Mouse (Mus musculus): ENCODE data around the gene Gm20388.

Gm20388 gene

DNA sequence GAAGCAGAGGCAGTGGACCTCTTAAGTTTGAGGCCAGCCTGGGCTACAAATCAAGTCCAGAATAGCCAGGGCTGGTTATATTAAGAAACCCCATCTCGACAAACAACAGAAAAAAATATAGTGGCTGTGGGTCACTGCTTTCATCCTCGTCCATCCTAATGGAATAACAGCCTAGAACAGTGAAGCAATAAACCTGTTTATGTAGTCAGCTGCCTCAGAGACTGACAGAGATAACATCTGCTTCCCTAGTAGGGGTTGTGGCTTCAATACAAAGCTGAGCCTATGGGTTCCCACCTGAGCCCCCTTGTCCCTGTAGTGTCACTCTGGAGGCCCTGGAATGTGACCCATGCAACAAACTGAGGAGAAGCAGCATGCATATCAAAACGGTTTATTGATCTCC is 2663.6 kb downstream of the Gm20388 start:
- in situ Hi-C loops (cut with MboI) = no loop called here

DNA sequence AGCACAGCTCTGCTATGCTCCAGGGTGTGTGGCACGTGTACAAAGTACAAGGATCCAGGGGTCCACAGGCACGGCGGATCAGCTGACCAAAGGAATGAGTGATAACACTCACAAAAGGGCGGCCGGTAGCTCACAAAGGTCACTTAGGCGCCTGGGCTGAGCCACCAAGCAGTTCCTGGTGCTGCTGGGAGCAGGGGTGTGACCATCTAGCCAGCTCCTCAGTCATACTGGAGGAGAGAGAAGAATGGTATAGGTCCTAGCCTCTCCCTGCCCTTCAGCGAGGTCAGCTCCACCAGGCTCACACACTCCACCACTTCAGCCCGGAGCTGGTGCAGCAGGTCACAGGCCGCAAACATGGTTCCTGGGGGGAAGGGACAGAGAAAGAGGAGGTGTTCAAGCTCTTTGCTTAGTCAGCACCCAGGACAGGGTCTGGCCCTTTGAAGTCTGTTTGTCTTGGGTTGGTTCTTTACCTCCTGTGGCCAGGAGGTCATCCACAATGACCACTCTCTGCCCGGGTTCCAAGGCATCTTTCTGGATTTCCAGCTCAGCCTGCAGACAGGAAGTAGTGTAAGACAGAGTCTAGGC is 2664.1 kb downstream of the Gm20388 start:
- in situ Hi-C loops (cut with MboI) = no loop called here

DNA sequence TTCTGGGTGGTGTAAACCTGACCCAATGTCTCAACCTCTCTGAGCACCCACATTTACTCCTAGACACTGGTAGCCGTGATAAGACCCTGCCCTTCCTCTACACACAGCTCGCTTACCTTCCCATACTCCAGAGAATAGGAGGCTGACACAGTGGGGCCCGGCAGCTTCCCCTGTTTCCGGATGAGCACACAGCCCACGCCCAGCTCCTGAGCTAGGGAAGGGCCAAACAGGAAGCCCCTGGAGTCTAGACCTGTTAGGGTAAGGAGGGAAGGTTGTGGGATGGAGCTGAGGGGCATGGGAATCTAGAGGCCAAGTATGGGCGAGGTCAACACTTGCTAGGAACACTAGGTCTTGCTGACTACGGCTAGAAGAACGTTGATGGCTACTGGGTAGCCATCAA is 2664.6 kb downstream of the Gm20388 start:
- in situ Hi-C loops (cut with MboI) = no loop called here

DNA sequence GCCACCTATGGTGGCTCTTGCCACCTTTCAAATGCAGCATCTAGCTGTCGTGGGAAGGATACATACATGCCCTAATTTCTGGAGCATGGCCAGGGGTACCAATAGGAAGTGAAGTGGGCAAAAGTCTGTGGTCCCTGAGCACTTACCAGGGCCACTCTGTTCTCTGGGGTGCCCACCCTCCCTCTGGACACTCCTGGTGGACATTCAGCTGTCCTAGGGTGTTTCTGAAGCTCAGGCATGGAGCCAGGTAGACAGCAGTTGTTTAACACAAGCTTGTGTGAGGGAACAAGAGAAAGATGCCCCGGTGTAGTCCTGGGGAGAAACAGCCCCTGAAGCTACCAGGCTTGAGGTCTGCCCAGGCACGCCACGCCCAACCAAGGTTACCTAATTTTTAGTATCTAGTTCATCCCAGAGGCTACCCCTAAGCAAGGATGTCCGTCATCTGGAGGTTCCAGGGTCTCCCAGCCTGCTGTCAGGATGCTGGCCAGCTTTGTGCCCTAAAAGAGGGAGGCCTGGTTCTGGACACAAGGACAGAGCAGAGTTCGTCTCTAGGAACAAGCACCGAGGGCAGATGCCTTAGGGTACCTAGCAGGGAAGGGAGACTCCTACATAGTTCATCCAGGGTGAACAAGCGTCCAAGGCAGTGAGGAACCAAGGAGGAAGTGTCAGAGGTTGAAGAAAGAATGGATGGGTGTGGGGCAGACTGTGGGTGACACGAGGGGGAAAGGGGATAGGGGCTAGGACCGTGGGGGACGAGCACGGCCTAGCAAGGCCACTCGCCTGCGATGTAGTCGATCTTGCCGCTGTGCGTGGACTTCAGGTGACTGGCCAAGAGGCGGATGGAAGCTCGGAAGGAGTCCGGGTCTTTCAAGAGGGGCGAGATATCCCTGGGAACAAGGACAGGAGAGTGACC is 2665.3 kb downstream of the Gm20388 start:
- in situ Hi-C loops (cut with MboI) = no loop called here

DNA sequence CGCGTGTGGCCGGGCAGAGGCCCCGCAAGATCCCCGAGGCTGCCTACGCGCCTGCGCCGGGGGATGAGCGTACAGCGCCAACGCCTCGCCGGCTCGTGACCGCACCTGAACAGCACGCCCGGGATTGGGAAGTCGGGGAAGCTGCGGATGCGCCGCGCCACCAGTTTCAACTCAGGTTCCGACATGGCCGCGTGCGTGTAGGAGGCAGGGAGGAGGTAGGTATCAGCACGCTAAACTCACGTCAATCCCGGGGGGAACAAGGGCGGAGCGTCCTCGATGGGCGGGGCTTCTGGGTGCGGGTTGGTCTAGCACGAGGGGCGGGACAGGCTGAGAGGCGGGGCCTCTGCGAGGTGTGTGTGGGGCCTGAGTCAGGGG is 2666.0 kb downstream of the Gm20388 start, which contains the start of gene Aprt:
Gene Aprt (minus strand): TSS at position 262 of the 375 bp plus-strand sequence.
- in situ Hi-C loops (cut with MboI) = no loop called here

DNA sequence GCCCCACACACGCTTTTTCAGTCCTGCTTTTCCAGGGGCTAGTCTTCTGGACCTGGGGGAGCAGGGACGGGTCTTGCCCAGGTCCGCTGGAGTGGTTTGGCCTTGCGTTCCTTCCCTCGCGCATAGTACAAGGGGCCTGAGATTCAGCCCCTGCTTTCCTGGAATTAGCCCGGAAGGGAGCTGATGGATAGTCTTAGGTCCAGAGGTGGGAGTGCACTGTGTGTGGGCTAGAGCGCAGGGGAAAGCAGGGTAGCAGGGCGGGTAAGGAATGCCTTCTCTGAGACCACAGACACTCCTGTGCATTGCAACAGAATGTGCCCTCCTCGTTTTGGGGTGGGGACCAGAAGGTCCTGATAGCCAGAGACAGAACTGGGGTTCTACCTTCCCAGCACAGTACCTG is 2666.5 kb downstream of the Gm20388 start:
- in situ Hi-C loops (cut with MboI) = no loop called here

DNA sequence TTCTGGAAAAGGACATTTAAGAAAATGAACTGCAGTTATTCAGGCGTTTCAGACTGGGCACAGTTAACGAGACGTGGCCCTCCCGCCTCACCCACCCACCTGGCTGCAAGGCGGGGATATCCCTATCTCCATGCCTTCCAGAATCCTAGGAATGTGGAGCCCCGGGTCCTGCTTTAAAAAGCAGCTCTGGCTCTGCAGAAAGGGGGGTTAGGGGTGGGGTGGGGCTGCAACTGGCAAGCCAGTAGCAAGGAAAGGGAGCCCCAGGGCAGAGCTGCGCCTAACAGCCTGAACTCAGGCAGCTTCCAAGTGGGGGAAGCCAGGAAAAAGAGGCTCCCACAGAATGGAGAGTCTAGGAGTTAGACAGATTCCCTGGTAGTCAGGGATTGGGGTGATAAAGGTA is 2668.6 kb downstream of the Gm20388 start:
- in situ Hi-C loops (cut with MboI) = no loop called here

DNA sequence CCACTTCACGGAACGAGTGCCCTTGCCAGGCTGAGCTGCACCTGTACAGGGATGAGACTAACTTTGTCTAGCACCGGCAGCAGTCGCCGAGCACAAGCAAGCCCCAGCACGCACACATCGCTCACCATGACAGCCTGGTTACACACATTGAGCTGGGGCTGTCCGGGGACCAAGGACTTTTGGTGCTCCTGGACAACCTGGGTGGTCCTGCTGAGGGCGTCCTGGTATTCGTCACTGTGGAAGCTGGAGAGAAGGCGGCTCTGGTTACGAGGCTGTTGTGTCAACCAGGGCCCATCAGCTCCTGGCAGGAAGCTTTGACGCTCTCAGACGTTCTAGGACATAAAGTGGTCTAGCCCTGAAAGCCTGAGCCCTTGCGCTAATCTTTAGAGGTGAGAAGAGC is 2670.3 kb downstream of the Gm20388 start:
- in situ Hi-C loops (cut with MboI) = no loop called here

DNA sequence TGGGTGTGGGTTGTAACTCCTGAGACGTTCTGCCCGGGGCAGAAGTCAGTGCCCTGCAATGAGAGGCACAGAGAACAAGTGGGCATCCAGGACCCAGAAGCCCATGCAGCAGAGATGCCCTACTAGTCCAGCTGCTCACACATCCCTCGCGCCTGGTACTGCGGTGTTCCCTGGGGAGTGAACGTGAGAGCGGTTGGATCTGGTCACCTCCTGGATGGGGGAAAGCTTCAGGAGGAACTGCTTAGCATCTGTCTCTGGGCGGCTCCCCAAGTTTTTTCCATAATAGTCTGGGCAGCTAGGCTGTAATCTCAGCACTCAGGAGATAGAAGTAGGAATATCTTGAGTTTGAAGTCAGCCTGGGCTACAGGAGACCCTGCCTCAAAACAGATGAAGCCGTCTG is 2674.3 kb downstream of the Gm20388 start:
- in situ Hi-C loops (cut with MboI) = no loop called here

DNA sequence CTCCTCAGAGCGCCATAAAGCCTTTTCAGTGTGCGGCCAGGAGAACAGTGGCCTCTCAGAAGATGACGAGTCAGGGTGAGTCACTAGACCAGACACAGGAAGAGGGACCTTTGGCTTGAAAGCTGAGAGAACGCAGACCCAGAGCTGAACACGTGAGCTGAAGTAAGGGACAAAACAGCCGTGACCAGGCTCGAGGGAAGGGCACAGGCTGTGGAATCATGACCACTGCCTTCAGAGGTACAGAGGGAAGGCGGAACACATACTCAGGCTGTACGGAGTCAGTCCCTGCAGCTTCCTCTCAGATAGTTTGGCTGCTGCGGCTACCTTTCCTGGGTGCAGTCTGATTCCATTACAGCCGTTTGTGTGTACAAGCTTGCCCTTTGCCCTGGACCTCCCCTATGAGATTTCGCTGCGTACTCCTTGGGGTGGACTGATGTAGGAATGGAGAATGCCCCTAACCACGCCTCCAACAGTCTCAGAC is 2674.8 kb downstream of the Gm20388 start:
- in situ Hi-C loops (cut with MboI) = no loop called here

DNA sequence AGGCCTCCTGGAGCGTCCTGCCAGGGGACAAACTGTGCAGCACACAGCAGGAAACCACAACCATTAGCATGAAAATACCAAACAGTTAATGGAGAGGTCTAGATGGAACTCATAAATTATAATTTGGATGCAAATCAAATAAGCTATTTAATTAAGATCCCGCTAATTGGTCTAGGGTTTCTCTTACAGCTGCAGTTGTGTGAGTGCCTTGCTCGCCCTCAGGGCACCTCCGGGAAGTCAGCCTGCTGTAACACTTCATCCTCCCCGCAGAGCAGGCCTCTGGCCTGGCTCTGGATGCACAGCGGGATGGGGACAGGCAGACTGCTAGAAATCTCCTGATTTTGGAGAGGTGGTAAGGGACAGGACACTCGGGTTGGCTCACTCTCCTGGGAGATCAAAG is 2675.5 kb downstream of the Gm20388 start:
- in situ Hi-C loops (cut with MboI) = no loop called here

DNA sequence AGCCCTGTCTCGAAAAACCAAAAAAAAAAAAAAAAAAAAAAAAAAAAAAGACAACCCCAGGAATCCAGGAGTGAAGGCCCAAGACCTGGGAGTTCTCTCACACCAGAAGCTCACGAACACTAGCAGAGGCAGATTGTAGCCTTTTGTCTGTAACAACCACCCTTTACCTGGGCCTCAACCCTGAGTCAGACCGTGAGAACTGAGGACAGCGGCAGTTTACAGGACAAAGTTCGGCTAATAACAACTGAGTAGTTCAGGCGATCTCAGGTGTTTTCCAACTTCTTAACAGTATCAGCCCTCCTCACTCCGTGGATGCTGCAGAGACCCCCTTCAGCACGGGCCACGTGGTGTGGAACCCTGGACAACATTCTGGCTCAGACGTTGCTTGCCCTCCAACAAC is 2676.1 kb downstream of the Gm20388 start:
- in situ Hi-C loops (cut with MboI) = no loop called here

DNA sequence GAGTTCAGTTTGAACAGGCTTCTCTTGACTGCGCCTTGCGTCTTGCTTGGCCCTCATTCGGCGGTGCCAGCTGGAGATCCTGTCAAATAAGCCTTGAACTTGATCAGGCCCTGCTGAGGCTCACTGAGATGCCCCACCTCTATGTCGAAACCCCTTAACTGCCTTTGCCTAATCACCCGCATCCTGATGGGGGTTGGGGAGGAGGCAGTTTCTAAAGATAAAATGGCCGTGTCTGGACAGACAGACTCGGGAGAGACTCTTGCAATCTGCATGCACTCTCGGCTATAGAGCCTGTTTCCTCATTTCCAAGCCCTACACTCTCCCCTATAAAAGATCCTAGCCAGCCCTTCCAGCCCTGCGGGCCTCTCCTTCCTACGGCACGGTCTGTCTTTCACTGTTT is 2682.6 kb downstream of the Gm20388 start:
- in situ Hi-C loops (cut with MboI) = no loop called here

DNA sequence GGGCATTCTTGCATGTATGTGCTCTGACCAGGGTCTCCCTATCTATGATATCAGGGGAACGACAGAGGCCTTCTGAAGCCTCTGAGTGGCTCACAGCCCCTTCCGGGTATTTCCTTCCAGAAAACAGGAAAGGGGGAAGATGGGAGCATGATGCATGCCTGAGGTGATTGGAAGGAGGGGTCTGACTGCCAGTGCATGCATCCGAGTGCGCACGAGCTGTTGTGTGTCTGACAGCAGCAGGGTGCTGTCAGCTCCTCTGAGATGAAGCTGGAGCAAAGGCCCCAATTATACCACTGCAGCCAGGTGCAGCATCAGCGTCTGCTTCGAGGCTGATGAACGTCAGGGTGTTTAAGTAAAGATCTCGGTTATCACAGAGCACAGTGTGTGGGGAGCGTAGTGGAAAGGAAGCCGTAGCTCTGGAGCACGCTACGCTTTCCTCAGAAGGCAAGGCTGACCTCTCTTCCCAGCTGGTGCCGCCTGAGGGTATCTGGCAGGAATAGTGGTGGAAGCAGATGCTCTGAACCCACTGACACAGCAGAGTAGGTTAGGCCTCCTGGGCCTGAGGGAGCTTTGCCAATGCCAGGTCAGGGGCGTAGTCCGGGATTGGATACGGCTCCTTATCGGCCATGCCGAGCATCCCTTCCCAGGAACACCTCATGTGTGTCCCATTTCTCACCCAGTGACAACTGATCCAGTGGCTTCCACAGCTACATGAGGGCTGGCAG is 2683.3 kb downstream of the Gm20388 start:
- in situ Hi-C loops (cut with MboI) = no loop called here

DNA sequence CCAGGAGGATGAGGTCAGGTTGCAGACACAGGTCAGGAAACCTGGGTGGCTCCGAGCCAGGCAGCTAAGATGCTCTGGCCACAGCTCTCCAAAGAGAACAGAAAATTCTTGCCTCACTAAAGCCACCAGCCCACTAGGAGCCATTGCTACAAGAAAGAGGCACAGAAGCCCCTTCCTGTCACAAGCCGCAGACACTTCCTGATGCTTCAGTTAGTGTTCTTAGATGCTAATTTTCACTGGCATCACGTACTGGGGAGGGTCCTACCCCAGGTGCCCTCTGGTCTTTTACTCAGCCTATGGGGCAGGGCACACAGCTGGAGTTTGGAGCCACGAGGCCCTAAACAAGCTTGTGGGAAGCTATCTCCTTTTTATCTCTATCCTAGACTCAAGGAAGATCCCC is 2685.4 kb downstream of the Gm20388 start:
- in situ Hi-C loops (cut with MboI) = no loop called here

DNA sequence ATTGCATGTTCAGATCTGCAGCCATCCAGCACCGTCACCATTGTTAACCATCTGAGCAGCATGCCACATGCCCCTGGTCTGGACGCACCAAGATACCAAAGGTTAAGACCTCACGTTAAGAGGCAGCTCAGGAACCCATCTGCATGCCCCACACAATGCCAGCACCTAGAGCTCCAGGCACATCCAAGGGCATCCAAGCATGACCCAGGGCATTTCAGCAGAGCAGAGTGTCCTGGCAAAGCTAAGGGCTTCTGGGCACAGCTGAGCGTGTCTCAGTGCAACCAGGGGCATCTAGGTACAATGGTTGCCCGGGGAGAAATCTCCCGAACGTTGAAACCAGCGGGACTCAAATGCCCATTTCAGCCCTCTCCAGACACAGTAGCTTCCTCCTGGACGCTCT is 2690.0 kb downstream of the Gm20388 start:
- in situ Hi-C loops (cut with MboI) = no loop called here

DNA sequence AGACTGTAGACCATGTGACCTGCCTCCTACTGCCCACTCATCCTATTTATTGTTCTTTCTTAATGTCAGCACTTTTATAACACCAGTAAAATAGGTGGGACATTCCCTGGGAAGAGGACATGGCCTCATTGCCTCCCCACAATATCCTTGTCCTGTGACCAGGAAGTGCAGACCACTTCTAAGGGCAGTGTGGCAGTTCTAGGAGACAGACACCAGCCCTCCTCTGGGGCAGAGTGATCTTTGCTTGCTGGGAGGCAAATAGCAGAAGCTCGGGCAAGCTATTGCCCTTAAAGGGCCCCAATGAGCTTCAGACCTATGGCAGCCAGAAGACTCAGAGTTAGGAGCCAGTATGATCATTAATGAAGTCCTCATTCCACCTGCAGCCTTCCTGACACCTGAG is 2694.0 kb downstream of the Gm20388 start:
- in situ Hi-C loops (cut with MboI) = no loop called here

DNA sequence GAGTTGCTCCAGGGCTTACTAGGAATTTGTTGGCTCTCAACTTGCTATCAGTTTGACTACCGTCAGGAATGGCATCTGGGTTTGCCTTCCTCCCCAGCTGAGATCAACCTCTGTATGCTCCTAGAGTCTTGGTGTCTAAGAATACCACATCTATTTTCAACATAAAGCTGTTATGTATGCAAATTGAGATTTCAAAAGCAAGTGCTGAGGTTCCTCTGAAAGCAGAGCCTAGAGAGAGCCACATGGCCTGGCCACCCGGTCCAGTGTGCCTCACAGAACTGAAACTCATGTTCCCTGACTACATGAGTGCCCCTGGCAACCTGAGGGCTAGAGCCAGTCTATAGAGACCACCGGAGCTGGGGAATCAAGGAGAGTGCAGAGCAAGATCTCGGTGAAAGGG is 2694.7 kb downstream of the Gm20388 start:
- in situ Hi-C loops (cut with MboI) = no loop called here

DNA sequence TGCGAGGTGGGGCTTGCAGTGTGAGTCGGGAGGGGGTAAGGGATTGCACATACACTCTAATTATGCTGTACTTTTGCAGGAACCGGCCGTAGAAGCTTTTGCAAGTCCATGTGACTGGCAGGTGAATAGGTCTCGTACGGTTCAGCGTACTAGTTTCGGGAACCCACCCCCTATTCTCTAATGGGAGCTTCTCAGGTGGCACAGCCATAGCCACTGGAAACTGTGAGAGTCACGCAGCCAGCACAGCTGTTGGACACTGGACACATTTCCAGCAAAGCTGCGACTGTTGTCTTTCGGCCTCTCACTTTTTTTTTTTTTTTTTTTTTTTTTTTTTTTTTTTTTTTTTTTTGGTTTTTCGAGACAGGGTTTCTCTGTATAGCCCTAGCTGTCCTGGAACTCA is 2696.2 kb downstream of the Gm20388 start:
- in situ Hi-C loops (cut with MboI) = no loop called here

DNA sequence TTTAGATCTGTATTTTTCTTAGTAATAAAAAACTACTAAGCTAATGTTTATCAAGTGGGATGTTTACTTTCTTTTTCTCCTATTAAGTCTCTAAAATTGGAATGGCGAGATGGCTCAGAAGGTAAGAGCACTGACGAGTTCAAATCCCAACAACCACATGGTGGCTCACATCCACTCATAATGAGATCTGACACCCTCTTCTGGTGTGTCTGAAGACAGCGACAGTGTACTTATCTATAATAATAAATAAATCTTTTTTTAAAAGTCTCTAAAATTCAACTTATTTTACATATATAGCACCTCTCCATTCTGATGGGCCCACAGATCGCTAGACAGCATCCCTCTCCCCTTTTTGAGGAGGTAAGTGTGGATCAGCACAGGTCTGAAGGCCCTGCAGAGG is 2699.6 kb downstream of the Gm20388 start:
- in situ Hi-C loops (cut with MboI) = loop anchor here (10.0 kb wide), 2 partner anchors 65 to 225 kb away; no protein-coding TSS in a partner anchor

DNA sequence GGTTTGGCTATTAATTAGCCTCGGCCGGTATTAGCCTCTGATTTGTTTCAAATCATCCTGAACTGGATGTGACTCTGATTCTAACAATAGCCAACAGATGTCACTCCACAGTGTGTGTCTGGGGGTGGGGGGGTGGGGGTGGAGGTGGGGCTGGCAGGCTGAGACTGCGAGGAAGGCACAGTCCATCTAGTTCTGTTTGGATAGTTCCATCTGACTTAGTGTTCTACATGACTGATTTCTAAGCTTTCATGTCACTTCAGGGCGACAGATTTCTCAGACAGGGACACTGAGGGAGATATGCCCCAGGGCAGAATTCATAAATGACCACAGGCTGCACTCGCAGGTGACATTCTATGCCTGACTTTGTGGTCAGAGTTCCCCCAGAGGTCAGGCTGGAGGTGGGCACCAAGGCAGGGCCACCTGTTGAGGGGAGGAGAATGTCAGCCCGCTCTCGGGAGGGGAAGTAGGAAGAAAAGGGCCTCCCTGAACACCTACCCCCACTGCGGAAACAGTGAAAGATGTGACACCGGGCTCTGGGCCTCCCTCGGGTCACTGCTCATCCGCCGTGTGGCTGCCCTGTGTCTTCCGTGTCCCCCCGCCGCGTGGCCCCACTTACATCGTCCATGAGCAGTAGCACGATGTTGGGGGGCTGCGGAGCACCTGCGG is 2700.1 kb downstream of the Gm20388 start:
- in situ Hi-C loops (cut with MboI) = loop anchor here (10.0 kb wide), 2 partner anchors 64 to 224 kb away; no protein-coding TSS in a partner anchor
